In genomic region chr3:90413011-90413396, GRCm38 (mm10) we compare ENCODE assay signal across 14 mouse cellular contexts. TPM values are rescaled to one million over a fixed set of nuclear protein-coding genes. Genes with fewer than 3 reads are reported as not detected.
A peak's percentile ranks its signal among the peaks of the same experiment; 100 is the strongest.
DNase-seq lines count a peak whose midpoint lies in the region; ATAC-seq and TF ChIP-seq lines count a peak whose summit lies in the region.
"Had no signal": no experiment of that assay in that cellular context is flagged by ENCODE, and none has a peak within 500 bp of the region (broad histone marks: within the 10 kb centered on the region; RNA-seq: fewer than 3 reads in every experiment).

No protein-coding gene starts in this region.

- H3K27ac ChIP-seq in heart, embryonic 13.5 days (replicated peaks) = no peak overlapping the region
- no peak overlapping the region for H3K27ac ChIP-seq in heart, embryonic 12.5 days (ENCODE audit: poor library complexity, severe bottlenecking)
- no peak overlapping the region for H3K27ac ChIP-seq in kidney, postnatal 0 days
- H3K27ac ChIP-seq in testis, adult 2 months (ENCODE audit: control insufficient read depth, insufficient read depth, low read depth, low read length) = peak overlapping the region; percentile 61
- H3K27ac ChIP-seq: heart, embryonic 10.5 days; layer of hippocampus, adult 2 months; midbrain, embryonic 10.5 days had no signal

- no peak for ATAC-seq in heart, embryonic 13.5 days (ENCODE audit: extremely low read depth, insufficient number of reproducible peaks, low FRiP score, low TSS enrichment)
- no peak for ATAC-seq in heart, embryonic 12.5 days (ENCODE audit: insufficient number of reproducible peaks, low FRiP score)
- ATAC-seq in kidney, postnatal 0 days (replicated peaks; ENCODE audit: low FRiP score, low read depth) = no peak

- no peak for DNase-seq in kidney, postnatal 0 days (ENCODE audit: low spot score)
- DNase-seq in kidney, adult 9 months = no peak
- DNase-seq in testis, postnatal 14 days (ENCODE audit: low spot score) = no peak
- DNase-seq in adrenal gland, postnatal 4 days (ENCODE audit: low spot score in 2 of 2) = no peak

- no peak overlapping the region for H3K4me3 ChIP-seq in heart, embryonic 13.5 days
- no peak overlapping the region for H3K4me3 ChIP-seq in heart, embryonic 12.5 days
- no peak overlapping the region for H3K4me3 ChIP-seq in kidney, postnatal 0 days (replicated peaks; ENCODE audit: low read depth, low read length)
- H3K4me3 ChIP-seq in testis, adult 2 months (ENCODE audit: control insufficient read depth, low read depth, low read length) = no peak overlapping the region
- H3K4me3 ChIP-seq: heart, embryonic 10.5 days; layer of hippocampus, adult 2 months; midbrain, embryonic 10.5 days; myocyte; neural tube, embryonic 15.5 days had no signal

- no peaks in the 10 kb centered on the region for H3K9me3 ChIP-seq in heart, embryonic 13.5 days
- no peaks in the 10 kb centered on the region for H3K9me3 ChIP-seq in heart, embryonic 12.5 days (replicated peaks)
- no peaks in the 10 kb centered on the region for H3K9me3 ChIP-seq in kidney, postnatal 0 days (replicated peaks; ENCODE audit: low read length)
- H3K9me3 ChIP-seq: heart, embryonic 10.5 days; midbrain, embryonic 10.5 days; neural tube, embryonic 15.5 days had no signal

- H3K4me2 ChIP-seq in heart, embryonic 13.5 days = no peak overlapping the region
- H3K4me2 ChIP-seq in heart, embryonic 12.5 days = no peak overlapping the region
- H3K4me2 ChIP-seq in kidney, postnatal 0 days (ENCODE audit: low read length) = no peak overlapping the region
- H3K4me2 ChIP-seq: neural tube, embryonic 15.5 days had no signal

- peak overlapping the region; percentile 14; the same call in 1 of the 2 replicates for H3K9ac ChIP-seq in heart, embryonic 13.5 days
- no peak overlapping the region for H3K9ac ChIP-seq in heart, embryonic 12.5 days
- H3K9ac ChIP-seq in kidney, postnatal 0 days (ENCODE audit: low read depth, low read length) = 0 out of 2 replicates have a peak overlapping the region, but pooled peaks have one; percentile 27
- H3K9ac ChIP-seq: neural tube, embryonic 15.5 days had no signal

- H3K4me1 ChIP-seq in heart, embryonic 13.5 days = peaks cover 6% of the 10 kb centered on the region; the same call in 1 of the 2 replicates
- 0 out of 2 replicates have a peak, but pooled peaks cover 6% of the 10 kb centered on the region for H3K4me1 ChIP-seq in heart, embryonic 12.5 days (replicated peaks)
- no peaks in the 10 kb centered on the region for H3K4me1 ChIP-seq in kidney, postnatal 0 days (replicated peaks; ENCODE audit: insufficient read depth, low read length)
- H3K4me1 ChIP-seq in testis, adult 2 months (ENCODE audit: control insufficient read depth, insufficient read depth, low read length) = no peaks in the 10 kb centered on the region
- H3K4me1 ChIP-seq: midbrain, embryonic 10.5 days; neural tube, embryonic 15.5 days had no signal

- TF ChIP-seq CTCF in kidney, postnatal 0 days (IDR thresholded peaks at IDR 0.05; ENCODE audit: low read depth) = no peak
- no peak for TF ChIP-seq CTCF in testis, adult 2 months (IDR thresholded peaks at IDR 0.05; ENCODE audit: control insufficient read depth, insufficient read depth, insufficient replicate concordance, low read depth, low read length)

- 57% methylated on average over 3 of the region's 3 CpGs for WGBS in heart, embryonic 13.5 days
- WGBS in heart, embryonic 12.5 days = 52% methylated on average over 3 of the region's 3 CpGs
- WGBS in kidney, postnatal 0 days = 63% methylated on average over 3 of the region's 3 CpGs

- no peaks in the 10 kb centered on the region for H3K27me3 ChIP-seq in heart, embryonic 13.5 days (replicated peaks)
- H3K27me3 ChIP-seq in heart, embryonic 12.5 days (replicated peaks) = no peaks in the 10 kb centered on the region
- H3K27me3 ChIP-seq in kidney, postnatal 0 days (ENCODE audit: insufficient read depth, low read length) = no peaks in the 10 kb centered on the region
- H3K27me3 ChIP-seq in testis, adult 2 months (ENCODE audit: control insufficient read depth, insufficient read depth, low read length) = no peaks in the 10 kb centered on the region
- H3K27me3 ChIP-seq: neural tube, embryonic 15.5 days had no signal

- no peak for TF ChIP-seq POLR2A in testis, adult 2 months (IDR thresholded peaks at IDR 0.05; ENCODE audit: control insufficient read depth, low read depth, low read length)

- peaks cover 98% of the 10 kb centered on the region for H3K36me3 ChIP-seq in heart, embryonic 13.5 days
- peaks cover 93% of the 10 kb centered on the region for H3K36me3 ChIP-seq in heart, embryonic 12.5 days
- H3K36me3 ChIP-seq in kidney, postnatal 0 days (ENCODE audit: insufficient read depth, low read length) = peaks cover 57% of the 10 kb centered on the region
- peaks cover 3% of the 10 kb centered on the region for H3K36me3 ChIP-seq in testis, adult 2 months (ENCODE audit: control insufficient read depth, insufficient read depth, low read length)

RNA-seq across cellular contexts. Expression of gene Ints3, which starts 20.4 kb away (rescaled TPM):
- polyA plus RNA-seq in heart, embryonic 13.5 days (2015; fragmentation: Nextera tagmentation; extraction: Ambion mirVana) = 17.5 and 19.8 TPM in 2 replicates
- 31.1 and 32.2 TPM in 2 replicates for polyA plus RNA-seq in heart, embryonic 12.5 days (2016; fragmentation: Nextera tagmentation; extraction: Ambion mirVana)
- 17.0 and 17.9 TPM in 2 replicates for polyA plus RNA-seq in kidney, postnatal 0 days (2015; fragmentation: Nextera tagmentation; extraction: Ambion mirVana)
- 18.3 and 19.1 TPM in 2 replicates for polyA plus RNA-seq in testis, adult 2 months (2012; rRNA removed)
- 10 to 100 TPM; 56.4 to 57.6 TPM for total RNA-seq in adrenal gland, postnatal 4 days (2021)

RNA-seq across cellular contexts. Expression of gene Slc27a3, which starts 23.3 kb away (rescaled TPM):
- 5.5 and 7.2 TPM in 2 replicates for polyA plus RNA-seq in heart, embryonic 13.5 days (2015; fragmentation: Nextera tagmentation; extraction: Ambion mirVana)
- polyA plus RNA-seq in heart, embryonic 12.5 days (2016; fragmentation: Nextera tagmentation; extraction: Ambion mirVana) = 9.9 and 10.3 TPM in 2 replicates
- polyA plus RNA-seq in kidney, postnatal 0 days (2015; fragmentation: Nextera tagmentation; extraction: Ambion mirVana) = 15.1 and 16.1 TPM in 2 replicates
- polyA plus RNA-seq in testis, adult 2 months (2012; rRNA removed) = 17.9 and 18.9 TPM in 2 replicates
- 10 to 100 TPM; 76.7 to 83.4 TPM for total RNA-seq in adrenal gland, postnatal 4 days (2021)

RNA-seq across cellular contexts. Expression of gene Npr1, which starts 52.7 kb away (rescaled TPM):
- polyA plus RNA-seq in heart, embryonic 13.5 days (2015; fragmentation: Nextera tagmentation; extraction: Ambion mirVana) = 9.7 and 11.4 TPM in 2 replicates
- 8.2 and 8.9 TPM in 2 replicates for polyA plus RNA-seq in heart, embryonic 12.5 days (2016; fragmentation: Nextera tagmentation; extraction: Ambion mirVana)
- polyA plus RNA-seq in kidney, postnatal 0 days (2015; fragmentation: Nextera tagmentation; extraction: Ambion mirVana) = 16.7 and 17.1 TPM in 2 replicates
- 54.5 and 64.8 TPM in 2 replicates for polyA plus RNA-seq in testis, adult 2 months (2012; rRNA removed)
- 100 to 1,000 TPM; 120 to 121 TPM for total RNA-seq in adrenal gland, postnatal 4 days (2021)
- total RNA-seq: common myeloid progenitor, adult 5-6 weeks had no signal
- polyA plus RNA-seq: activated CD4-positive, CD25-positive, alpha-beta regulatory T cell, adult 4 months had no signal
